ENCODE assay signal across 23 mouse cellular contexts in genomic region chr8:121981520-121981895, GRCm38 (mm10). TPM values are rescaled to one million over a fixed set of nuclear protein-coding genes. Genes with fewer than 3 reads are reported as not detected.
DNase-seq lines count a peak whose midpoint lies in the region; ATAC-seq and TF ChIP-seq lines count a peak whose summit lies in the region.
"Had no signal": no experiment of that assay in that cellular context is flagged by ENCODE, and none has a peak within 500 bp of the region (broad histone marks: within the 10 kb centered on the region; RNA-seq: fewer than 3 reads in every experiment).

No protein-coding gene starts in this region.

- TF ChIP-seq CTCF in left cerebral cortex, adult 2 months (IDR thresholded peaks at IDR 0.05): no peak

- no peaks in the 10 kb centered on the region for H3K27me3 ChIP-seq in hindbrain, embryonic 16.5 days (replicated peaks; ENCODE audit: control insufficient read depth, insufficient read depth, low read length)
- H3K27me3 ChIP-seq in hindbrain, embryonic 14.5 days (ENCODE audit: control insufficient read depth, insufficient read depth, low read length): no peaks in the 10 kb centered on the region
- H3K27me3 ChIP-seq: heart, embryonic 15.5 days; limb, embryonic 13.5 days had no signal

- H3K9me3 ChIP-seq in hindbrain, embryonic 16.5 days (ENCODE audit: control insufficient read depth, low read length): no peaks in the 10 kb centered on the region
- no peaks in the 10 kb centered on the region for H3K9me3 ChIP-seq in hindbrain, embryonic 14.5 days (ENCODE audit: control insufficient read depth, low read length)
- H3K9me3 ChIP-seq: forebrain, embryonic 10.5 days; heart, embryonic 15.5 days; limb, embryonic 13.5 days had no signal

- H3K27ac ChIP-seq in hindbrain, embryonic 16.5 days (ENCODE audit: low read depth, low read length): peak overlapping the region; percentile 3; the same call in 1 of the 2 replicates
- H3K27ac ChIP-seq in hindbrain, embryonic 14.5 days: no peak overlapping the region
- H3K27ac ChIP-seq in left cerebral cortex, adult 2 months: no peak overlapping the region
- H3K27ac ChIP-seq: forebrain, embryonic 10.5 days; heart, embryonic 15.5 days; limb, embryonic 13.5 days; stomach, postnatal 0 days had no signal

- no peak overlapping the region for H3K9ac ChIP-seq in hindbrain, embryonic 16.5 days (ENCODE audit: low read depth, low read length)
- no peak overlapping the region for H3K9ac ChIP-seq in hindbrain, embryonic 14.5 days
- H3K9ac ChIP-seq: heart, embryonic 15.5 days; limb, embryonic 13.5 days had no signal

- no peak overlapping the region for H3K4me2 ChIP-seq in hindbrain, embryonic 16.5 days (ENCODE audit: low read length)
- no peak overlapping the region for H3K4me2 ChIP-seq in hindbrain, embryonic 14.5 days (replicated peaks)
- H3K4me2 ChIP-seq: heart, embryonic 15.5 days; limb, embryonic 13.5 days had no signal

- peak; percentile 31; the same call in 1 of the 2 replicates for ATAC-seq in hindbrain, embryonic 16.5 days
- ATAC-seq in hindbrain, embryonic 14.5 days (ENCODE audit: low FRiP score): no peak
- ATAC-seq: intestine, embryonic 16.5 days had no signal

- H3K36me3 ChIP-seq in hindbrain, embryonic 16.5 days (ENCODE audit: control insufficient read depth, insufficient read depth, low read length): peaks cover 21% of the 10 kb centered on the region
- peaks cover 79% of the 10 kb centered on the region for H3K36me3 ChIP-seq in hindbrain, embryonic 14.5 days (replicated peaks; ENCODE audit: control insufficient read depth, insufficient read depth)

- intact Hi-C loops in left cerebral cortex, adult 2 months (cut with DNase I): no loop called here

- WGBS in hindbrain, embryonic 16.5 days: 55% methylated on average over 7 of the region's 7 CpGs
- WGBS in hindbrain, embryonic 14.5 days: 60% methylated on average over 7 of the region's 7 CpGs

- no peak overlapping the region for H3K4me3 ChIP-seq in hindbrain, embryonic 16.5 days (ENCODE audit: low read length)
- H3K4me3 ChIP-seq in hindbrain, embryonic 14.5 days (replicated peaks; ENCODE audit: low read length): no peak overlapping the region
- no peak overlapping the region for H3K4me3 ChIP-seq in left cerebral cortex, adult 2 months
- H3K4me3 ChIP-seq: forebrain, embryonic 10.5 days; heart, embryonic 15.5 days; limb, embryonic 13.5 days had no signal

- DNase-seq in adrenal gland, adult 2 months: peak; percentile 64
- no peak for DNase-seq in adrenal gland, postnatal 4 days (ENCODE audit: low spot score in 2 of 2)
- DNase-seq in hindbrain, embryonic 14.5 days (ENCODE audit: low spot score): no peak
- DNase-seq in left cerebral cortex, adult 2 months (ENCODE audit: extremely low spot score in 1 of 2, low spot score in 2 of 2): peak; percentile 23 to 36
- no peak for DNase-seq in left cerebral cortex, adult 8-10 months (ENCODE audit: low spot score in 2 of 2)
- DNase-seq in kidney, postnatal 10 days: peak; percentile 80
- DNase-seq in lung, postnatal 25 days (ENCODE audit: low spot score): no peak
- DNase-seq: gastrocnemius, postnatal 10 days; heart, adult 18-20 months; lung, postnatal 10 days; right cerebral cortex, postnatal 25 days had no signal

- peaks cover 4% of the 10 kb centered on the region for H3K4me1 ChIP-seq in hindbrain, embryonic 16.5 days (ENCODE audit: control insufficient read depth, insufficient read depth, low read depth, low read length)
- H3K4me1 ChIP-seq in hindbrain, embryonic 14.5 days (replicated peaks; ENCODE audit: control insufficient read depth, insufficient read depth, low read length): no peaks in the 10 kb centered on the region
- H3K4me1 ChIP-seq: forebrain, embryonic 10.5 days; limb, embryonic 13.5 days had no signal

RNA-seq across cellular contexts. Expression of gene Banp, which starts 32.0 kb away (rescaled TPM):
- 10 to 100 TPM; 16.3 to 52.3 TPM for total RNA-seq in adrenal gland, adult 2 months (2021)
- 72.5 and 72.6 TPM in 2 replicates for polyA plus RNA-seq in adrenal gland, adult 2 months (2012; rRNA removed)
- 10 to 100 TPM; 14.0 to 15.7 TPM for total RNA-seq in adrenal gland, postnatal 4 days (2021)
- polyA plus RNA-seq in hindbrain, embryonic 16.5 days (2015; fragmentation: Nextera tagmentation; extraction: Ambion mirVana): 49.9 and 54.9 TPM in 2 replicates
- 37.8 and 50.5 TPM in 2 replicates for polyA plus RNA-seq in hindbrain, embryonic 14.5 days (2014; fragmentation: Nextera tagmentation; extraction: Ambion mirVana)
- total RNA-seq in left cerebral cortex, adult 2 months (2021): 10 to 100 TPM; 31.4 to 62.5 TPM
- 10 to 100 TPM; 26.1 to 35.5 (median 27.9) TPM for total RNA-seq in left cerebral cortex, adult 8-10 months (2022)

RNA-seq across cellular contexts. Expression of gene Car5a, which starts 36.8 kb away (rescaled TPM):
- under 1 TPM in 1 of 2 experiments, not detected in 1; 0.69 TPM for total RNA-seq in adrenal gland, adult 2 months (2021)
- 0.12 TPM in 1 of 2 replicates, not detected in the other for polyA plus RNA-seq in adrenal gland, adult 2 months (2012; rRNA removed)
- under 1 TPM in 1 of 2 experiments, not detected in 1; 0.76 TPM for total RNA-seq in adrenal gland, postnatal 4 days (2021)
- 0.25 and 0.40 TPM in 2 replicates for polyA plus RNA-seq in hindbrain, embryonic 16.5 days (2015; fragmentation: Nextera tagmentation; extraction: Ambion mirVana)
- polyA plus RNA-seq in hindbrain, embryonic 14.5 days (2014; fragmentation: Nextera tagmentation; extraction: Ambion mirVana): not detected in 2 replicates
- total RNA-seq in left cerebral cortex, adult 2 months (2021): not detected
- under 1 TPM in 1 of 4 experiments, not detected in 3; 0.53 TPM for total RNA-seq in left cerebral cortex, adult 8-10 months (2022)
- total RNA-seq: adrenal gland, postnatal 36 days; gastrocnemius, postnatal 10 days; heart, adult 18-20 months; hematopoietic stem cell, adult 5-6 weeks; MEL; midbrain, postnatal 0 days had no signal
- polyA plus RNA-seq: embryonic facial prominence, embryonic 14.5 days; forebrain, embryonic 10.5 days; heart, embryonic 15.5 days; limb, embryonic 13.5 days; neural tube, embryonic 11.5 days had no signal

Comparison
In these comparisons a context has a peak if more than half of its experiments do, and no peak if none do; other contexts are left out.
1. DNase-seq: peak in adrenal gland, adult 2 months (single experiment), left cerebral cortex, adult 2 months (2 of 2) and kidney, postnatal 10 days (single experiment); none in adrenal gland, postnatal 4 days (0 of 2), hindbrain, embryonic 14.5 days (single experiment), left cerebral cortex, adult 8-10 months (0 of 2) and lung, postnatal 25 days (single experiment).